Mouse (Mus musculus) brown adipose tissue, adult 24 weeks (tissue): Measurements from ENCODE around the gene Bmp5. TPM values are rescaled to one million over a fixed set of nuclear protein-coding genes. Genes with fewer than 3 reads are reported as not detected.
"Not testable (repeated sequence)": the region's sequence is repeated elsewhere in the genome, so short reads cannot be mapped to it uniquely, and the experiment has no call there.

Source experiments
- H3K27ac ChIP-seq: fragments of 200-500 bp; replicated peaks from 2 replicates; pipeline ENCODE4 v1.5.1; 2012; ENCODE audit warnings: low read depth, mild to moderate bottlenecking, low read length
- H3K4me1 ChIP-seq: fragments of 200-500 bp; 2 replicates; pipeline ENCODE4 v1.6.1; 2012; ENCODE audit warnings: low read length, mixed read lengths; ENCODE audit not compliant: control insufficient read depth, insufficient read depth, insufficient read length
- H3K4me3 ChIP-seq: fragments of 200-500 bp; 2 replicates; pipeline ENCODE4 v1.5.1; 2012; ENCODE audit warnings: low read depth, mild to moderate bottlenecking, low read length, moderate library complexity; ENCODE audit not compliant: insufficient read depth
- polyA plus RNA-seq: library from polyadenylated mRNA; stranded (reverse); fragments of >200 nt; gene quantifications from 2 replicates; pipeline ENCODE4 v1.2.4, GENCODE M21; 2012; ENCODE audit not compliant: missing spikeins, insufficient read depth, insufficient read length

Gene Bmp5
- polyA plus RNA-seq, 1 experiment, result 1.8 TPM

GRCm38 (mm10) chr9:75804940-75805339, 29.8 kb downstream of the Bmp5 start:
- no peak overlapping the region for H3K27ac ChIP-seq
- H3K4me1 ChIP-seq, result no peaks in the 10 kb centered on the region
- H3K4me3 ChIP-seq, result no peak overlapping the region

- H3K4me1 ChIP-seq, H3K27ac ChIP-seq, H3K4me3 ChIP-seq: not testable (repeated sequence)
These were observed 33.0 kb downstream of the Bmp5 start for GRCm38 (mm10) chr9:75808179-75808578.

- Histone ChIP-seq H3K4me1 (no peaks in the 10 kb centered on the region), H3K27ac (no peak overlapping the region), H3K4me3 (no peak overlapping the region)
These were observed 33.5 kb downstream of the Bmp5 start for GRCm38 (mm10) chr9:75808659-75809058.

GRCm38 (mm10) chr9:75815161-75815560, 40.0 kb downstream of the Bmp5 start:
- Histone ChIP-seq H3K27ac (no peak overlapping the region), H3K4me3 (no peak overlapping the region), H3K4me1 (no peaks in the 10 kb centered on the region)

- H3K4me3 ChIP-seq, result no peak overlapping the region
- H3K27ac ChIP-seq, result no peak overlapping the region
- H3K4me1 ChIP-seq, result no peaks in the 10 kb centered on the region
These were observed 43.2 kb downstream of the Bmp5 start for GRCm38 (mm10) chr9:75818400-75818799.

GRCm38 (mm10) chr9:75832468-75832867, 57.3 kb downstream of the Bmp5 start:
- Histone ChIP-seq H3K4me3 (no peak overlapping the region), H3K4me1 (no peaks in the 10 kb centered on the region), H3K27ac (no peak overlapping the region)

- no peaks in the 10 kb centered on the region for H3K4me1 ChIP-seq
These were observed 58.1 kb downstream of the Bmp5 start for GRCm38 (mm10) chr9:75833189-75833732.

GRCm38 (mm10) chr9:75839450-75839849, 64.3 kb downstream of the Bmp5 start:
- H3K4me3 ChIP-seq, result no peak overlapping the region
- H3K4me1 ChIP-seq, result no peaks in the 10 kb centered on the region
- no peak overlapping the region for H3K27ac ChIP-seq

More at GRCm38 (mm10) chr9:75833189-75833732, 58.1 kb downstream of the Bmp5 start:
- Histone ChIP-seq H3K27ac (no peak overlapping the region), H3K4me3 (no peak overlapping the region)

GRCm38 (mm10) chr9:75840841-75841240, 65.7 kb downstream of the Bmp5 start:
- Histone ChIP-seq H3K4me3 (no peak overlapping the region), H3K4me1 (no peaks in the 10 kb centered on the region), H3K27ac (no peak overlapping the region)

- H3K4me3 ChIP-seq, result no peak overlapping the region
- H3K27ac ChIP-seq, result no peak overlapping the region
- no peaks in the 10 kb centered on the region for H3K4me1 ChIP-seq
These were observed 70.8 kb downstream of the Bmp5 start for GRCm38 (mm10) chr9:75846010-75846409.

- Histone ChIP-seq H3K4me3 (no peak overlapping the region), H3K4me1 (no peaks in the 10 kb centered on the region), H3K27ac (no peak overlapping the region)
These were observed 75.6 kb downstream of the Bmp5 start for GRCm38 (mm10) chr9:75850670-75851228.

GRCm38 (mm10) chr9:75858161-75858560, 83.0 kb downstream of the Bmp5 start:
- Histone ChIP-seq H3K4me1 (no peaks in the 10 kb centered on the region), H3K27ac (peak overlapping the region; percentile 51), H3K4me3 (no peak overlapping the region)

- no peak overlapping the region for H3K4me3 ChIP-seq
- H3K27ac ChIP-seq, result no peak overlapping the region
- H3K4me1 ChIP-seq, result no peaks in the 10 kb centered on the region
These were observed 83.8 kb downstream of the Bmp5 start for GRCm38 (mm10) chr9:75858939-75859338.

- H3K4me1 ChIP-seq, result no peaks in the 10 kb centered on the region
- H3K27ac ChIP-seq, result no peak overlapping the region
- no peak overlapping the region for H3K4me3 ChIP-seq
These were observed 95.4 kb downstream of the Bmp5 start for GRCm38 (mm10) chr9:75870332-75871177.

GRCm38 (mm10) chr9:75876333-75876732, 101.2 kb downstream of the Bmp5 start:
- Histone ChIP-seq H3K27ac (no peak overlapping the region), H3K4me1 (no peaks in the 10 kb centered on the region), H3K4me3 (no peak overlapping the region)
